Mouse (Mus musculus): ENCODE results near the gene Aurkb.

Aurkb gene

GRCm38 (mm10) chr11:69098039-69098761 lies 52.8 kb downstream of the Aurkb start:
- no peak for DNase-seq (ENCODE audit: low read depth)

GRCm38 (mm10) chr11:69098762-69099091 lies 53.3 kb downstream of the Aurkb start:
- peak; percentile 99 for DNase-seq (ENCODE audit: low read depth)

GRCm38 (mm10) chr11:69099177-69099914 lies 53.9 kb downstream of the Aurkb start:
- peak; percentile 74 for DNase-seq (ENCODE audit: low read depth)

GRCm38 (mm10) chr11:69099915-69100345 lies 54.5 kb downstream of the Aurkb start:
- peak; percentile 97 for DNase-seq (ENCODE audit: low read depth)

GRCm38 (mm10) chr11:69100639-69101360 lies 55.4 kb downstream of the Aurkb start:
- DNase-seq (ENCODE audit: low read depth): no peak

Measured in NIH3T3 (cell line).